Mouse (Mus musculus) erythroblast, adult 5-6 weeks (primary cell): ENCODE results near the gene Psmf1. TPM values are rescaled to one million over a fixed set of nuclear protein-coding genes. Genes with fewer than 3 reads are reported as not detected.

ENCODE experiments used
- ATAC-seq: replicated peaks from 2 replicates; pipeline ENCODE4 v1.8.0; 2016; ENCODE audit warnings: moderate number of reproducible peaks, mild to moderate bottlenecking, moderate TSS enrichment, inconsistent platforms; ENCODE audit not compliant: poor library complexity, low FRiP score, severe bottlenecking
- total RNA-seq, 2 experiments: library from RNA; stranded (forward) in 1 of 2; stranded (reverse) in 1 of 2; fragments of 150-400 nt in 1 of 2; fragments of 200-764, 138-1000 nt in 1 of 2; gene quantifications; 2 replicates each; pipeline versions ENCODE4 v1.2.3 to v1.2.4; 2015 to 2017; ENCODE audit warnings: low replicate concordance in 2 of 2

The Psmf1 gene
- total RNA-seq, 2 experiments from 2014 or later: 70.7 to 77.2 TPM

DNA sequence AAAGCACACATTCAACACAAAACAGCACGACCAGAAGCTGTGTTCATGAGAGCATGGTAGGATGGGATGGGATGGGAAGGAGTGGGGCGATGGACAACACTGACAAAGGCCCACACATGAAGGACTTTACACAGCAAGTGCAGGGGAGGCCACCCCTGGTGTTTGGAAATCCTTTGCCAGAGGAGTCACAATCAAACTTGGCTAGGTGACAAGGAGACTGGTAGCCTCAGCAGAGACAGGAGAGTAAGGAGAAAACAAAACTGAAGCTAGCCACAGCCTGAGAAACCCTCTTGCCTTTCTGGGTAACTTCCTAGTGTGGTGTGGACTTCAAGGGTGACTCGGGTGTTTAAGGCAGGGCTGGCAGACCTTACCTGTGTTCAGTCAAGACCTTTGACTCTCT, 4.9 kb downstream of the Psmf1 start:
- 0 out of 2 replicates have a peak, but pooled peaks have one; percentile 4 for ATAC-seq

DNA sequence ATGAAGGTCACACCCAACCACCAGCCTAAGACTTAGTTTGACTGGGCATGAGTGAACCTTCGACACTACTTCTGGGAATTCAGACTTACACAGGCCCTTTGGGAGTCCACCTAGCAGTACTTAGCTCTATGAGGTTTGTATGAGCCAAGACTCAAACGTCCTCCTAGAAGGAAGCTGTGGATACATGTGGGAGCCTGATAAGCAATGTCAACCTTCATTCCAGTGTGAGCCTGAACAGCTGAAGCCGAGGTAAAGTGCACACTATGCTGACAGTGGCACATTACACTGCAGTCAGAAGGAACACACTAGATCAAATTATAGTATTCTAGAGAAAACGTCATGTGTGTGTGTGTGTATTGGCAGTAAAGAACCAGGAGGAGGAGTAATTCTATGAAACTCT, 5.5 kb downstream of the Psmf1 start:
- no peak for ATAC-seq

DNA sequence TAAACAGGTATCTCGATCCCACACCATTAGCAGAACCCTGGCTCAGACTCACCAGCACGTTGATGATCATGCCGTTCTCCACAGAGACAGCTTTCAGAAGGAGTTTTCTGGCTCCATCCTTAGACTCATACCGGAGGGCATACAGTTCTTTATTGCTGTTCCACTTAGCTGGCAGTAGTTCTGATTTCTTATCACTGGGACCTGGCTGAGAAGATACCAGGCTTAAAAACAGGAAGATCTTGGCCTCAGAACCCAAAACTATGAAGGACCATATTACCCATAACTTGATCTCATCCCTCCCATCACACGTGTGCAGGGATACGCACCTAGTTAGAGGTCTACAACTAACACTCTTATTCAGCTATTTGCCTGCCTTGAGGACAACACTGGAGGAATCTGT, 8.6 kb downstream of the Psmf1 start:
- no peak for ATAC-seq

DNA sequence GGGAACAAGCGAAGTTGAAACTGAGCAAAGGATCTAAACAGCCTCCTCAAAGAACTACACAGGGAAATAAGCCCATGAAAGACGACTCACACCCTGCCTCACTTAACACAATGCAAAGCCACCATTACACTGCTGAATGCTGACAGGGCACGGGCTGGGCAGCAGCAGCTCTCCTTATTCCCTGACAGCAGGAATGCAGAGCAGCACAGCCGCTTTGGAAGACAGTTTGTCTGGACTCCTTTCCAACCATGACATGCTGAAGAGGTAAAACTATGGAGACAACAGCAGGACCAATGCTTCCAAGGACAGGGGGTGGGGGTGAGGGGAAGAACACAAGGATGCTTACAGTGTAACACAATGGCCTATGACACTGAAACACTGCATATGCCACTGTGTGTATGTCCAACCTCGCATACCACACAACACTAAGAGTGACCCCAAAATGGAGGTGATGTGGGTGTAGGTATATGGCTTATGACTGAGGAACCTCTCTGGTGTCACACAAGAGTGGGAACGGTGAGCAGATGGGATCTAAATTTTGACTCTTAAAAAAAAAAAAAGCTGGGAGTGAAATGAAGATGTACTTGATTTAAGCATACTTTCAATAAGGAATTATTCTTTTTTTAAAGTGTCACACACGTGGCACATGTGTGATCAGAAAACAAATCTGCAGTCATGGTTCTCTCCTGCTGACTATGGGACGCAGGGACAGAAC, 10.7 kb downstream of the Psmf1 start:
- no peak for ATAC-seq

DNA sequence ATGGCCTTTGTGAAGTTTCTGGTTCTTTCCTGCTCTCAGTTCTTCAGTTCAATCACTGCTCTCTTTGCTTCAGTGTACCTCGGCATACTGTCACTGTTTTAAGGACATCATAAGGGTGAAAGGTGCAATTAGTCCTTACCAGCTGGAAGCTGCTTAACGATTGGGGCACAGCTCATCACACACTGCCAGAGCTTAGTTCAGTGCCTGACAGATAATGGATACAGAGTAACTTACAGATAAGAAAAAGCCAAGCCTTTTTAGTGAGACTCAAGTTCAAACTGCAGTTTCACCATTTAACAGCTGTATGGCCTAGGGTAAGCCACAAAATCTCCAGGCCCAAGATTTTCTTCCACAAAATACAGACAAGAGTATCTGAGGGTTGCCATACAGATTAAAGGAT, 19.9 kb downstream of the Psmf1 start:
- no peak for ATAC-seq

DNA sequence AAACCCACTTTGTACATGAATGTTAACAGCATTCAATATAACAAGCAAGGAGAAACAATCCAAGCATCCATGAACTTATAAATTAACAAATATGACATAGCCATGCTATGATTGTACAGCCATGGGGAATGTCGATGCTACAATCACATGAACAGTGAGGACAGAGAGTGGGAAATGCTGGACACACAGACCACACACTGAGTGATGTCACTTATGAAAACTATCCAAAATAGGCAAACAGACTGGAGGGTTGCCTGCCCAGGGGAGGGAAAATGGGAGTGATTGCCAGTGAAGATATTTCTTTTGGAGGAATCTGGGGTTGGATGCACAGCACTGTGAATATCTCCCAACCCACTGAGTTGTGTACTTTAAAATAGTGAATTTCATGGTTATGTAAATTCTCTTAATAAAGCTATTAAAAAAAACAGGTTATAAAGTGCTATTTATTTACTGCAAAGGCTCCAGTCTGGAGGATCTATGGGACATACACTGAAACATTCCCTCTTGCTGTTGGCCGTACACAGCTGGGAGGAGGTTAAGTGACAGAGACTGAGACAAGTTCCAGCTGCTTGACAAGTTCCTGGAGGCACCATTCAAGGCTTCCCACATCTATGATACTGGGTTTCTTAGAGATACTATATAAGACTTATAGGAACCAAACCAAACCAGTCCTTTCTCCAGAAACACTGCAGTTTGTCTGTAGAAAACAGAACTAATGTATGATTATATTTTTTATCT, 27.5 kb downstream of the Psmf1 start:
- ATAC-seq: no peak

DNA sequence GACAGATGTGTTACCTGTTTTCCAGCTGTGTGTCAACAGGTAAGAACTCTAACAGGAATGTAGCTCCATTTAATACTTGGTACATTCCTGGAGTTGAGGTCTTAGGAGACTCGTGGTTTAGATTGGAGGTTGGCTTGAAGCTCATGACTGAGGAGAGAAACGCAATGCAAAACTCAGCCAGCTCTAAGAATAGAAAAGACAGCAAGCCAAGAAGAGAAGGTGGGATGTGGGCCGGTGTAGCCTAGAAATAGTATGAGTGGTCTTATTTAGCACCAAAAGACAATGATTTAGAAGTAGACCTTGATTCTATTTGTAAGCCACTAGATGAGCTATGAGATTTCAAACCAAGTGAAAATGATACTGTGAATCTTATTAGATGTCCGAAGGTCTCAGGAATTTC, 28.5 kb downstream of the Psmf1 start:
- no peak for ATAC-seq

DNA sequence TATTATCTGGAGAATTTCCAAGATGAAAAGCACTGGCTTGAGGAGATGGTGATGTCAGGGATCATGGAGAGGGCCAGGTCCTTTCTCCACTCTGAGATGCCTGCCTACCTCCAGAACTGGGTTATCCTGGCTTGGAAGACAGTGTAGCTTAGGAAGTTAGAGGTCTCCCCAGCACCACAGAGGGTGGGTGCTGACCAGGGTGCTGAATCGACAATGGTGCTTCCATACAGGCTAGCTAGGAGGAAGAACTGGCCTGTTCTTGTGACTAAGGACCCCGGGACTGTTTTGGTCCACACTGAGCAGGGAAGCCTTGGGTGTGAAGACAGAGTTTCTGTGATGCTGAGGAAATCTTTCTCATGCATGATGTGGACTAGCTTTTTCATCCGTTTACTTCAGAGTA, 31.3 kb downstream of the Psmf1 start:
- no peak for ATAC-seq

DNA sequence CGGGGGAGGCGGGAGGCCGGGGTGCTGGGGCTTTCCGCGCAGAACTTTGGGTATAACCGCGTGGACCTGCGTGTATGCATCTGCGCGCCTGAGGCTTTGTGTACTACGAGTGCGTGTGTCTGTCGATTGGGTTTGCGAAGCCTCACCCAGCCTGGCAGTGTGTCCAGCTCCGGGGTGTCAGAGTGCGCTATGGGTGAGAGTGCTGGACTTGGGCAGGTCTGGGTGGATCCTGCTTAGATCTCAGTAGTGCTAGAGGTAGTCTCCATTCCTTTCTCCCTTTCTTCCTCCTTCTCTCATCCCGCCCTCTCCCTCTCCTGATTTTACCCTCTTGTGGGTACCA, 41.2 kb downstream of the Psmf1 start:
- ATAC-seq: no peak

DNA sequence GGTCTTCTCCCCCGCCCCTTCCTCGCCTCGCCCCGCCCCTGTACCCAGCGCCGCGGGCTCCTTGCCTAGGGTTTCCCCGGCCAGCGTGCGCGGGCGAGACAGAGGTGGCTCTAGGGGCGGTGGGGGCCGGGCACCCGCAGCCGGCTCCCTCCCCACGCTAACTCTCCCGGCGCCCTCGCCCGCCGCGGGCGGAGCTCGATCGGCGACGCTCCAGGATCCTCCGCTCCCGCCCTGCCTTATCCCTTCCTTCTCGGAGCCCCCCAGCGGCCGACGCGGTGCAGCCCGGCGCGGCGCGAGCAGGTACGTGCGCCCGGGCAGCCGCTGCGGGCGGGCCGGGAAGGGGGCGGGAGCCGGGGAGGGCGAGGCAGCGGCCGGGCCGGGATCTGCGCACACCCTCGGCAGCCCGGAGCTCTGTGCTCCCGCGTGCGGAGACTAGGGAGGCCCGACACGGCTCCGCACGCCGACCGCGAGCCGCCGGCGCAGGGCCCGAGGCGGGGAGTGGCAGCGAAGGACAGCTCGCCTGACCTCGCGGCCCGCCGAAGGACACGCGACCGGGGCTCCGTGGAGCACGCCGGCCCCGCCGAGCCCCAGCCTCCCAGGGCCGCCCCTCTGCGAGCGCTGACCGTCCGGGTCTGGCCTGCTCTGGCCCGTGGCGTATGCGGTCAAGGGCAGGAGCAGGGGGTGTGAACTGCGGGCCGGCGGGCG, 41.7 kb downstream of the Psmf1 start:
- no peak for ATAC-seq

DNA sequence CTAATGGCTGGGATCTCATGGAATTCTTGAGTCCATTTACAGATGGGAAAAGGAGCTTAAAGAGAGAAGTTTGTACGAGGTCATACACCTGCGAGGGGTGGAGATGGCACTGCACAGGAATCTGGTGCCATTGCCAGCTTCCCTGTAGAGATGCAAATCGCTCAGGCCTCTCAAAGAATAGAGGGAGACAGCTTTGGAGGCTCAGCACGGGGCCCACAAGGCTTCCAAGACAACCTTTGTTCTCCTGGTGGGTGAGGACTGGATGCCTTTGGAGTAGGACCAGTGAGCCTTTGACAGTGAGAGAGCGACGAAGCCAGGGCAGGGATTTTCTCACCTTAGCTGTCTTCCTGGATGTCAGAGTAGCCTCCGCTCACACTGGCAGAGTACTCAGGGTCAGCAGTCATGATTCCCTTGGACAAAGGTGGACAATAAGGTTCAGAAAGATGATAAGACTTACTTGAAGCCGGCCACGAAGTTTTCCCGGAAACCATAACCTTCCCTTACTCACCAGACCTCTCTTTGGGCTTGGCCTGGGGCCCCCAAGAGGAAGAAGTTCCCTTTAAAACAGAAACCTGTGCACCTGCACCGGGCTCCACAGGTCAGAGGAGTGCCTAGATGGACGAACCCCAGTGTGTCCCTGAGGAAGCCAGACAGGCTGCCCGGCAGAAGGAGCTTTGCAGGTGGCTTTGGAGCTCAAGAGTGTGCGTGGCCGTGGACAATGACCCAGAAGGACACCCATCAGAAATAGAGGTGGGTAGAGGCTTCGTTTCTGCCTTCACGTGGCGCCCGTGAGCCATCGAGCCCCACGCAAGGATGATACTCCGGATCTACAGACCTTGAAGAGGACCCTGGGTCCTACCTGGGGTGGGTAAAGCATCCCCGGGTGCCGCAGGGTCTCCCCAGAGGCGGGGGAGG, 42.5 kb downstream of the Psmf1 start, which contains the start of gene Tmem74b:
Tmem74b (plus strand) TSS at position 778 of the 915 bp plus-strand sequence.
- ATAC-seq: no peak

DNA sequence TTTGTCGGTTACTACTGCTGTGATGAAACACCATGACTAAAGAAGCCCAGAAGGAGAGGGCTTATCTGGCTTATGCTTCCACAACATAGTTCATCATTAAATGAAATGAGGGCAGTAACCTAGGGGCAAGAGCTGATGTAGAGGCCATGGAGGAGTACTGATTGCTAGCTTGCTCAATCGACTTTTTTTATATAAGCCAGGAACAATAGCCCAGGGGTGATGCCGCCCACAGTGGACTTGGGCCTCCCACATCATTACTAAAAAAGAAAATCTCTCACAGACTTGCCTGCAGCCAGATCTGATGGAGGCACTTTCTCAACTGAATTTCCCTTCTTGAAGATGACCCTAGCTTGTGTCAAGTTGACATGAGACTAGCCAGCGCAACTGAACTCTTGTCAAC, 61.0 kb downstream of the Psmf1 start:
- ATAC-seq: no peak

DNA sequence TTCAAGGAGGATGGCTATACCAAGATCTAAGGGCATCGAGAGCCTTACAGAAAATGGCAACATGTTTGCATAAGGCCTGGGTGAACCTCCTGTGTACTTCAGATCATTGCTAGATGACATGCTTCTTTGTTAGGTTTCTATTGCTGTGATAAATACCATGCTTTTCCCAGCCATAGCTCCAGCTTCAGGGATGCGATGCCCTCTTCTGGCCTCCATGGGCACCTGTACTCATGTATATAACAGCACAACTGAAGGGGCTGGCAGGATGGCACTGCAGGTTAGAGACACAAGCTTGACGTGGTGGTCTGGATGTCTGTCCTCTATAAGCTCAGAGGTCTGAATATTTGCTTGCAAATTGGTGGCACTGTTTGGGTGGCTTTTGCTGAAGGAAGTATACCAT, 61.6 kb downstream of the Psmf1 start:
- ATAC-seq: no peak

DNA sequence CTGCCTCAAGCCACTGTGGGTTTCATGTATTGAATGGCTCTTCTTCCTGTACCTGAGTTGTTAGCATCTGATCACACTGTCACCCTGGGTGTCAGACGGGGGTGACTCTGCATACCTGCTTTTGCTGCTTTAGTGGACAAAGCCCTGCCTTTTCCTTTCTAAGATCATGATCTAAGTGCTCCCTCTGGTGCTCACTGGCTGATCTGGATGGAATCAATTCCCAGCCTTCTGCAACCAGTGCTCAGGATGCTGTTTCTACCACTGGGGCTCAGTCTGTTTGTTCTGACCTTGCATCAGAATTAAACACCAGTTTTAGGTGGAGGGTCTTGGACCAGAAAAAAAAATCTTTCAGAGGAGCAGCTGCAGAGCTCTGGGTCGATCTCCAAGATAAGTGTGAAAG, 67.8 kb downstream of the Psmf1 start:
- no peak for ATAC-seq

DNA sequence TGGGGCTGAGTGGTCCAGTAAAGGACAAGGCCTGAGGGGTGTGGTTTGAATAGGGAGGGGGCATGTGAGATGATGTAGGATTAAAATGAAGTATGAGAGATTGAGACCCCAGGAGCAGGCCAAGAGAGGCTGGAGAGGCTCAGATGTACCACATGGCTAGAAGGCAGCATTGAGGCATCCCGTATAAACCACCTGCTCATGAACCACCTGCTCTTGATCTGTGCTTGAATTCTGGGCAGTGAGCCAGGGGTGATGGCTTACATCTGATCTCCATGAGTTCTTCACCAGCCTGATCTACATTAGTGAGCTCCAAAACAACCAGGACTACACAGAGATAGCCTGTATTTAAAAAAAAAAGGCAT, 73.0 kb downstream of the Psmf1 start:
- no peak for ATAC-seq

DNA sequence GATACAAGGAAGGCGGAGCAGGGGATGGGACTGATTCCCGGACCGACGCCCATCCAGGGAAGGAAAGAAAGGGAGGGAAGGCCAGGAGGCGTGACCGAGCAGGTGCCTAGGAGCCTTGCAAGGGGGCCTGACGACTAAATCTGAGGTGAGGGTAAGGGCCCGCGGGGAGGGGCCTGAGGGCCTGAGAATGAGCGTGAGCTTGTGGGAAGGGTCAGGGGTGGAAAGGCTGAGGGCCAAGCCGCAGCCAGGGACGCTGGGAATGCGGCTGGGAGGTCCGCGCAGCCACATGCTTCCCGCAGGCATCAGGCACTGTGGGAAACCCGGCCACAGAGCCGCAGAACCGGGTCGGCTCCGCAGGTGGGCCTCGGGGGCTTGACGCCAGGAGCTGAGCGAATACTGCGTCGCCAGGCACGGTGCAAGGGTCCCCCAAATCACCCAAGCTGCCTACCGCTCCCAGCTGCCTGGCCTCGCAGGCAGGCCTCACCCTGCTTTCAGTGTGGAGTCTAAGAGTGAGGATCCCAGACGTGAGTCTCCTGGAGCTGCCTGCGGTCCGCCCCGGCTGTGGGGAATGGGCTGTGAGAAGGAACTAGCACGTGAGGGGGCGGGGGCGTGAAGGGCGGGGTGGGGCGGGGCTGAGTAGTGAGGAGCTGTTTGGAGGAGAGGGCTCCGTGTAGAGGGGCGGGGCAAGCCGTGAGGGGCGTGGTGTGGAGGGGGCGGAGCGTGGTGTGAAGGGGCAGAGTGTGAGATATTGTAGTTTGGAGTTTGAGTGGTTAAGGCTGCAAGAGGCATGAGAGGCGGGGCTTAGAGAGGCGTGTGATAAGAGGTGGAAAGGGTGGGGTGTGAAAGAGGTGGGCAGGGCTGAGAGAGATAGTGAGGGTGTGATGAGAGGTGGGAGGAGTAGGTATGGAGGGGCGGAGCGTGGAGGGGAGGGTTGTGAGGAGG, 73.7 kb downstream of the Psmf1 start:
- peak; percentile 62 for ATAC-seq

DNA sequence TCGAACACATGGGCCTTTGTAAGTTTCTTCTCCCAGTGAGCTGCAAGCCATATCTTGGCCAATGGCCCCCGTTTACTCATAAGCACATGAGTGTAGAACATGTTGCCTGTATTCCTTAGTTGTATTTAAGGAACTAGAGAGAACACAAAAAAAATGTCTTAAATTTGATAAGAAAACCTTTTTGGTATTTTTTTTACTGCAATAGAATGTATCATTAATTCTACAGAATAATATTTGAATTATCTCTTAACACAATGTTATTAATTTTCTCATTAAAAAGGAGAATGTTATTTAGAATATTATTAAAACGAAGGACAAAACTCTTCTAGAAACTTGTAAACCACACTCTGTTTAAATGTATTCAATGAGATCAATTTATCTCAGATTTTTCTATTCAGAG, 75.6 kb downstream of the Psmf1 start, which contains the start of gene Rad21l:
Rad21l (minus strand) TSS at position 101 of the 400 bp plus-strand sequence.
- ATAC-seq: no peak
